Mouse (Mus musculus) MEL (cell line): ENCODE measurements around the gene Prpf8.

ENCODE experiments used
- CTCF ChIP-seq, 3 experiments: IDR thresholded peaks in 2 of 3; conservative IDR thresholded peaks in 1 of 3; 2 replicates each; pipeline ENCODE4 v1.5.1; 2011 to 2012; ENCODE audit warnings: low read length in 3 of 3, low read depth in 2 of 3, mild to moderate bottlenecking in 2 of 3, improper control_type of control experiment in 1 of 3, inconsistent platforms in 1 of 3, mixed read lengths in 1 of 3, moderate library complexity in 1 of 3; ENCODE audit not compliant: control insufficient read depth in 1 of 3, insufficient read depth in 1 of 3, poor library complexity in 1 of 3, severe bottlenecking in 1 of 3
- EP300 ChIP-seq, 2 experiments: IDR thresholded peaks; 2 replicates each; pipeline ENCODE4 v1.6.1; 2011; ENCODE audit warnings: improper control_type of control experiment in 2 of 2, low read length in 2 of 2, low read depth in 1 of 2, mild to moderate bottlenecking in 1 of 2
- MAFK ChIP-seq: IDR thresholded peaks from 2 replicates; pipeline ENCODE4 v1.6.1; 2011; ENCODE audit warnings: low read depth, mild to moderate bottlenecking, low read length, improper control_type of control experiment, borderline replicate concordance

DNA sequence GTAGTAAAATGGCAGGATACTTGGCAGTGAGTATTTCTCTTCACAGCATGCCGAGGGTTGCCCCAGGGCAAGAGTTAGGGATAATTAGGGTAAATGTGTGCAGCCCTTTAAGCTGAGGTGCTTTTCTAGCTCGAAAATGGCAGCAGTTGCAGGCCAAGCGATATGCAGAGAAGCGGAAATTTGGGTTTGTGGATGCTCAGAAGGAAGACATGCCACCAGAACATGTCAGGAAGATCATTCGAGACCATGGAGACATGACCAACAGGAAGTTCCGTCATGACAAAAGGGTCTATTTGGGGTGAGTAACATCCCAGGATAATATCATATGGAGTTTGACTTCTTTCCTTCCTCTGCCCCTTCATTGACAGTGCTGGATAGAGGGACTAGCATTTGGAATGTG is 880 bp downstream of the Prpf8 start:
- TF ChIP-seq CTCF (IDR thresholded peaks at IDR 0.05 in 2 of 3, conservative IDR thresholded peaks at IDR 0.05 in 1 of 3; ENCODE audit: control insufficient read depth in 1 of 3, insufficient read depth in 1 of 3, low read depth in 2 of 3, low read length in 3 of 3, poor library complexity in 1 of 3, severe bottlenecking in 1 of 3) (no peak), EP300 (IDR thresholded peaks at IDR 0.05; ENCODE audit: low read depth in 1 of 2, low read length in 2 of 2) (no peak), MAFK (no peak)
